Mouse (Mus musculus) lung, adult 2 months (tissue): ENCODE results near the gene Mphosph9.

Experiments
- CTCF ChIP-seq: fragments of 200-500 bp; IDR thresholded peaks from 2 replicates; pipeline ENCODE4 v1.5.1; 2011; ENCODE audit warnings: mild to moderate bottlenecking, low read length, control low read depth; ENCODE audit not compliant: insufficient read depth
- POLR2A ChIP-seq: fragments of 200-500 bp; IDR thresholded peaks from 2 replicates; pipeline ENCODE4 v1.6.1; 2011; ENCODE audit warnings: low read depth, mild to moderate bottlenecking, control low read depth, low read length, borderline replicate concordance; ENCODE audit errors: extremely low read depth

DNA sequence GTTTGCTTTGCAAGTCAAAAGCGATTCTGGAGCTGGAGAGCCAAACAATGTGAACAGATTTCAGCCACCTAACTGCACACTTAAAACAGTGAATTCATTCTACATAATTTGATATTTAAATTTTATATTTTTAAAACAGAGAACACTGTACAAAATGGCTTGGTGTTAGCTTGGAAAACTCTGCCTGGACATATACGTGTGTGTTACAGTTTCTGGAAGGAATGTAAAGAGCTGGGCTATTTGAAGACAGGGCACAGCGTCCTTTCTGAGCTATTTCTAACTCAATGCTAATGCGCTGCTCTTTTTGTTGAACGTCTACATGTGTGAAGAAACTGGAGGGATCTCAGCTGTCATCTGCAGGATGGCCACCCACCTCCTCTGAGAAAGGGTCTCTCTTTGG lies 33.8 kb downstream of the Mphosph9 start:
- TF ChIP-seq POLR2A (no peak), CTCF (no peak)
